Mouse (Mus musculus): ENCODE results near the gene Zfp68. TPM values are rescaled to one million over a fixed set of nuclear protein-coding genes. Genes with fewer than 3 reads are reported as not detected.
"Not testable (repeated sequence)": the region's sequence is repeated elsewhere in the genome, so short reads cannot be mapped to it uniquely, and the experiment has no call there.

Zfp68 gene
- total RNA-seq (2022) = 10 to 100 TPM; 13.9 to 19.7 (median 17.5) TPM

GRCm38 (mm10) chr5:138619211-138620128 lies at the start of gene Zfp68:
Gene Zfp68 (minus strand): TSS chr5:138619761.
- peak; percentile 87 to 91 for DNase-seq (ENCODE audit: low spot score in 2 of 2)

GRCm38 (mm10) chr5:138658922-138659321 lies 39.4 kb upstream of the Zfp68 start:
- no peak for DNase-seq (ENCODE audit: low spot score in 2 of 2)

GRCm38 (mm10) chr5:138657854-138658253 lies 38.3 kb upstream of the Zfp68 start:
- no peak for DNase-seq (ENCODE audit: low spot score in 2 of 2)

- no peak for DNase-seq (ENCODE audit: low spot score in 2 of 2)
Observed at GRCm38 (mm10) chr5:138657407-138657806, 37.8 kb upstream of the Zfp68 start.

- DNase-seq (ENCODE audit: low spot score in 2 of 2) = no peak
Observed at GRCm38 (mm10) chr5:138656477-138657156, 37.1 kb upstream of the Zfp68 start.

GRCm38 (mm10) chr5:138652911-138653310 lies 33.4 kb upstream of the Zfp68 start:
- DNase-seq (ENCODE audit: low spot score in 2 of 2) = no peak

- DNase-seq (ENCODE audit: low spot score in 2 of 2) = no peak
Observed at GRCm38 (mm10) chr5:138641761-138642160, 22.2 kb upstream of the Zfp68 start.

GRCm38 (mm10) chr5:138641081-138641480 lies 21.5 kb upstream of the Zfp68 start:
- DNase-seq (ENCODE audit: low spot score in 2 of 2) = no peak

GRCm38 (mm10) chr5:138636486-138636885 lies 16.9 kb upstream of the Zfp68 start:
- DNase-seq (ENCODE audit: low spot score in 2 of 2) = no peak

- no peak for DNase-seq (ENCODE audit: low spot score in 2 of 2)
Observed at GRCm38 (mm10) chr5:138623478-138623875, 3.9 kb upstream of the Zfp68 start.

GRCm38 (mm10) chr5:138622645-138623477 lies 3.3 kb upstream of the Zfp68 start, which contains the start of gene A430033K04Rik:
Gene A430033K04Rik (plus strand): TSS chr5:138622859.
- DNase-seq (ENCODE audit: low spot score in 2 of 2) = peak; percentile 88 to 91

- no peak for DNase-seq (ENCODE audit: low spot score in 2 of 2)
Observed at GRCm38 (mm10) chr5:138620836-138621235, 1.3 kb upstream of the Zfp68 start.

GRCm38 (mm10) chr5:138618353-138618752 lies 1.2 kb downstream of the Zfp68 start:
- DNase-seq (ENCODE audit: low spot score in 2 of 2) = no peak

- DNase-seq (ENCODE audit: low spot score in 2 of 2) = no peak
Observed at GRCm38 (mm10) chr5:138587396-138587795, 32.2 kb downstream of the Zfp68 start.

- no peak for DNase-seq (ENCODE audit: low spot score in 2 of 2)
Observed at GRCm38 (mm10) chr5:138571623-138572022, 47.9 kb downstream of the Zfp68 start.

- not testable (repeated sequence) for DNase-seq (ENCODE audit: low spot score in 2 of 2)
Observed at GRCm38 (mm10) chr5:138564612-138565011, 54.9 kb downstream of the Zfp68 start, which contains the start of gene 1700123K08Rik. Gene 1700123K08Rik (minus strand): TSS chr5:138564712.

Small RNAs within 50 kb of the gene (microRNA-seq; reads per million reads assigned to microRNA genes)
- not detected for gene Gm24082

Other genes starting within 250 kb of the Zfp68 start
- gene Zfp157, start 178.3 kb downstream of the Zfp68 start, total RNA-seq (2022) = 1 to 10 TPM; 2.0 to 2.5 (median 2.3) TPM
- not detected for gene 1700123K08Rik, start 55.0 kb downstream of the Zfp68 start, total RNA-seq (2022)
- gene A430033K04Rik, start 3.1 kb upstream of the Zfp68 start, total RNA-seq (2022) = 1 to 10 TPM; 2.3 to 2.9 (median 2.8) TPM
- gene Fam20c, start 134.8 kb upstream of the Zfp68 start, total RNA-seq (2022) = 10 to 100 TPM; 12.8 to 30.8 (median 19.1) TPM
- not detected for gene Gm5294, start 200.3 kb upstream of the Zfp68 start, total RNA-seq (2022)